Mouse (Mus musculus) heart, embryonic 15.5 days (tissue): Measurements from ENCODE around the gene Ccnl2. TPM values are rescaled to one million over a fixed set of nuclear protein-coding genes. Genes with fewer than 3 reads are reported as not detected.
"Not testable (repeated sequence)": the region's sequence is repeated elsewhere in the genome, so short reads cannot be mapped to it uniquely, and the experiment has no call there.

ENCODE experiments used
- ATAC-seq: fragments of 200-750 bp; cut with Nextera tagmentation; replicated peaks from 2 replicates; pipeline ENCODE4 v1.8.0; 2017; ENCODE audit warnings: low read depth, moderate TSS enrichment; ENCODE audit not compliant: insufficient number of reproducible peaks, insufficient read depth, low FRiP score
- H3K27ac ChIP-seq: fragments of 300-500 bp; sonication (generic); 2 replicates; pipeline ENCODE4 v1.5.1; 2015; ENCODE audit warnings: mild to moderate bottlenecking, inconsistent platforms
- H3K27me3 ChIP-seq: fragments of 300-500 bp; sonication (generic); 2 replicates; pipeline ENCODE4 v1.6.1; 2015; ENCODE audit warnings: inconsistent platforms
- H3K36me3 ChIP-seq: fragments of 300-500 bp; sonication (generic); 2 replicates; pipeline ENCODE4 v1.6.1; 2015; ENCODE audit warnings: mild to moderate bottlenecking, inconsistent platforms
- H3K4me1 ChIP-seq: fragments of 300-500 bp; sonication (generic); replicated peaks from 2 replicates; pipeline ENCODE4 v1.6.1; 2015; ENCODE audit warnings: inconsistent platforms
- H3K4me2 ChIP-seq: fragments of 300-500 bp; sonication (generic); 2 replicates; pipeline ENCODE4 v1.6.1; 2015; ENCODE audit warnings: inconsistent platforms, mild to moderate bottlenecking, moderate library complexity
- H3K4me3 ChIP-seq: fragments of 300-500 bp; sonication (generic); 2 replicates; pipeline ENCODE4 v1.5.1; 2015; ENCODE audit warnings: mild to moderate bottlenecking, inconsistent platforms
- H3K9ac ChIP-seq: fragments of 300-500 bp; sonication (generic); 2 replicates; pipeline ENCODE4 v1.6.1; 2015; ENCODE audit warnings: mild to moderate bottlenecking, inconsistent platforms
- H3K9me3 ChIP-seq: fragments of 300-500 bp; sonication (generic); replicated peaks from 2 replicates; pipeline ENCODE4 v1.6.1; 2016; ENCODE audit warnings: inconsistent platforms
- WGBS: fragments of 180-500 bp; shearing (Covaris S2); methylation state at CpG from one replicate; pipeline ENCODE4 v1.1.7; 2015; ENCODE audit warnings: mixed read lengths; 5-methylcytosine and 5-hydroxymethylcytosine counted together
- polyA plus RNA-seq: library from polyadenylated mRNA; unstranded; fragments of >200 nt; fragmentation: Nextera tagmentation; extraction: Ambion mirVana; gene quantifications from 2 replicates; pipeline ENCODE4 v1.2.1, GENCODE M21; 2015

The Ccnl2 gene
- polyA plus RNA-seq, 1 experiment from 2014 or later: 106 TPM

DNA sequence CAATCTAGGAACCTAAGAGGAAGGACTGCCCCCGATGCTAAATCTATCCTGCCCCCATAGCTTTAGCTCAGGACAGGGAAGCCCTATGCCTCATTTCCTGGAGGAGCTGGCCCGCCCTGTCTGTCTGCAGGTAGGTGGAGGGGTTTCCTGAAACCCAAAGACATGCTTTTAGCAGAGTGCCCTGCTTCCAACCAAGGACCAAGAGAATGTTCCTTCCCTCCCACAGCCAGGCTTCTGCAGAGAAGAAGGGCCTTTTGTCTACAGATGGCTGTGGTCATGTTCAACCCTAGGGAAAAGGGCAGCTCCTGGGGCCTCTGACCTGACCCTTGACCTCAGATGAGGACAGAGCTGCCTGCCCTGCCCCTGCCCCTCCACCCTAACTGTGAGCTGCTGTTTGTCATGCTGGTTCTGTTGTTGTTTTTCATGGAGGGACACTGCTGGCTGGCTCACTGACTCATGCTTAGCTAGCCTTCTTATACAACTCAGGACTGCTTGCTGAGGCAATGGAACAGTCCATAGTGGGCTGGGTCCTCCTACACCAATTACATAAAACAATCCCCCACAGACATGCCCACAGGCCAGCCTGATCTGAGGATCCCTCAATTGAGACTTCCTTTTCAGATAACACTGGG, 35.5 kb upstream of the Ccnl2 start:
- Histone ChIP-seq H3K9ac (no peak overlapping the region), H3K4me1 (peaks cover 60% of the 10 kb centered on the region), H3K36me3 (no peaks in the 10 kb centered on the region), H3K4me3 (no peak overlapping the region), H3K27ac (peak overlapping the region; percentile 69), H3K27me3 (peaks cover 19% of the 10 kb centered on the region), H3K4me2 (no peak overlapping the region), H3K9me3 (no peaks in the 10 kb centered on the region)
- ATAC-seq: no peak
- WGBS: 42% methylated on average over 2 of the region's 2 CpGs

DNA sequence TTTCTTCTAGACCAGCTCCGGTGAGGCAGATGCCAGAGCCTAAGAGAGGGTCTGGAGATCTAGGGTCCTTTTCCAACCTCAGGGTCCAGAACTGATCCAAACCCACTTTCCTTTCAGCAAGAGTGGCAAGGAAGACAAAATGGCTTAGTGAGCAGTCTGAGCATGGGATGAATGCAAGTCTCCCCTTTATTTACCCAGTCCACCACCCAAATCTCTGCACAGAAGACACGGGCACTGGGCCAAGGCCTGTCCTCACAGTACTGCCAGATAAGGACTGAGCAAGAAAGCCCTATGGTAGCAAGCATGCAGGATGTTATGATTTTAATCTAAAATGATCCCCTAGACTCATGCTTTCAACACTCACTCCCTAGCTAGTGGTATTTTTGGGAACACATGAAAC, 34.5 kb upstream of the Ccnl2 start:
- 52% methylated on average over 2 of the region's 2 CpGs for WGBS
- no peak for ATAC-seq
- H3K27me3 ChIP-seq: peaks cover 9% of the 10 kb centered on the region
- H3K4me3 ChIP-seq: no peak overlapping the region
- peaks cover 60% of the 10 kb centered on the region for H3K4me1 ChIP-seq
- H3K4me2 ChIP-seq: no peak overlapping the region
- no peak overlapping the region for H3K9ac ChIP-seq
- no peaks in the 10 kb centered on the region for H3K9me3 ChIP-seq
- peak overlapping the region; percentile 47 for H3K27ac ChIP-seq
- no peaks in the 10 kb centered on the region for H3K36me3 ChIP-seq

DNA sequence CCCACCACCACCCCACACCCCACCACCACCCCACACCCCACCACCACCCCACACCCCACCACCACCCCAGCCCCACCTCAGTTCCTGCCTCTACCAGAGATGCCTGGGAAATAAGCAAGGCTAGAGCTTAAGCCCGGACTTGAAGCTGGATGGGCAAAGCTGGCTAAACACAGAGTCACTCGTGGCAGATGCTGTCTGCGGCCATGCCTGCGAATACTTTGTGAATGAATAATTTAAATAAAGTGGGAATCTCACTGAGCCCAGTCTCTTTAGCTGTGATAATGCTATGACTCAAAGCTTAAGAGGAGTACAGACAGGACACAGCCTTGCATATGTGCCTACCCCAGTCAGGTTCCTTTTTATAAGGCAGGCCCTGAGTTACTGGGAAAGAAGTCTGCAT, 32.8 kb upstream of the Ccnl2 start:
- H3K27me3 ChIP-seq: no peaks in the 10 kb centered on the region
- peaks cover 57% of the 10 kb centered on the region for H3K4me1 ChIP-seq
- no peaks in the 10 kb centered on the region for H3K9me3 ChIP-seq
- 86% methylated on average over 4 of the region's 4 CpGs for WGBS
- no peak overlapping the region for H3K27ac ChIP-seq
- H3K9ac ChIP-seq: no peak overlapping the region
- H3K4me3 ChIP-seq: no peak overlapping the region
- no peak overlapping the region for H3K4me2 ChIP-seq
- H3K36me3 ChIP-seq: no peaks in the 10 kb centered on the region
- ATAC-seq: no peak

DNA sequence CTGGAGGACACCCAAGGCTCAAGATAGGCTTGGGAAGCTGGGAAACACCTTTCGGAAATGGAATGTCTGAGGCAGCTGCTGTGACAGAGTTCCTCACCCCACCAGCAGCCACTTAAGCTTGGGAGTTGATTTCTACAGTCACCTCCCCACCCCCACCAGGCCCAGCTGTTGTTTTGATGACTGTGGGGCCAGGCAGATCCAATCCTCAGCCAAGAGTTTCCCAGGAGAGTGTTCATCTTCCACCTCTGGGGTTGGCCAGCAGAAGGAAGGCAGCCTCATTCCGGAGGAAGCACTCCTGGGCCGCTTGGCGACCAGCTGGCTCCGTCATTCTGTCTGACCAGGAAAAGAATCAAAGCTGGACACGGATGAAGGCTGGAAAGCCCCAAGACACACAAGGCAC, 31.4 kb upstream of the Ccnl2 start:
- Histone ChIP-seq H3K4me3 (no peak overlapping the region), H3K9me3 (no peaks in the 10 kb centered on the region), H3K27ac (peak overlapping the region; percentile 50), H3K27me3 (no peaks in the 10 kb centered on the region), H3K4me1 (peaks cover 54% of the 10 kb centered on the region), H3K9ac (no peak overlapping the region), H3K4me2 (no peak overlapping the region), H3K36me3 (no peaks in the 10 kb centered on the region)
- 29% methylated on average over 6 of the region's 6 CpGs for WGBS
- no peak for ATAC-seq

DNA sequence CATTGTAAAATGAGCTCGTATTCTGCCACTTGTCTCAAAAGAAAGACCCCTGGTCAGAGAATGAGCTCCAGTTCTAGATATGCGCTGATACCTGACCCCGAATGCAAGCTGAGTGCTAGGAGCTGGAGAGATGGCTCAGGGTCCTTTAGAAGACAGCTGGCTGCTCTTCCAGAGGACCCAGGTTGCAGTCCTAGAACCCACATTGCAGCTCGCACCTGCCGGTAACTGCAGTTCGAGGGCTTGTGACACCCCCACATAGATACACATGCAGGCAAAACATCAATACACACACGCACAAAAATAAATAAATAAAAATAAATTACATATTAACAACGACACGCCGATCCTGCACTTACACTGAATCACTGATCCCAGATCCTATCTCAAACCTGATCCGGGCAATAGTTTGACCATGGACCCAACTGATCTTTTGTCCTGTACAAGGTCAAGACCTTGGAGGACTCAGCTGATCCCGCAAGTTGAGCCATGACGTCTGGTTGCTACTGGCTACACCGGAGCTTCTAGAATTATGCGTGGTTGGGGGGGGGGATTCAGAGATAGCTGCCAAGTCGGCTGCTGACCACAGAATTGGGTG, 28.7 kb upstream of the Ccnl2 start:
- WGBS: 29% methylated on average over 16 of the region's 16 CpGs

DNA sequence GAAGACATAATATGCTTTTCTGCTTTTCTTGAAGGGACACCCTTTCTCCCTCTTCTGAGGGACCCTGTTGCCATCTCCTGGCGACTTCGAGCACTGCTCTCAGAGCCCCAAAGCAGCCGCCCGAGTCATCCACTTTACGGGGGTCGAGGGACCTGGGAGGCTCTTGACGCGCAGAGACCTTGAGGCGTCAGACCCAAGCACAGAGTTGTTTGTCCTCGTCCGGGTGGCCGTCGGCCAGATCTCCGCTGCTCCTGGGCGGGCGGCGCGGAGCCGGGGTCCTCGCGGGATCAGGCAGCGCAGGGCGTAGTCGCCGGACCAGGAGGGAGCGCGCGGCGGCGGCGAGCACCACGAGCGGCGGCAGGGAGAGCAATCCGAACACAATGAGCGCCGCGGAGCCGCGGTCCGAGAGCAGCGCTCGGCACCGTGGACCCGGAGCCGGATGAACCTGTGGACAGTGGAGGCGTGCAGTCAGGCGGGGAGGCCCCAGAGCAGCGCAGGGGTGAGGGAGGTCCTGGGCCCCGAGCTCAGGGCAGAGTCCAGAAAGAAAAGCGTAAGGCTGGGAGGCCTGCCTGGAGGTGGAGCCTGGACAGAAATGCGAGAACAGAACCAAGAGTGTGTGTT, 28.1 kb upstream of the Ccnl2 start:
- WGBS: under 1% methylated on average over 52 of the region's 52 CpGs
- peak; percentile 69 for ATAC-seq
- Histone ChIP-seq H3K4me1 (peaks cover 32% of the 10 kb centered on the region), H3K36me3 (no peaks in the 10 kb centered on the region), H3K4me3 (peak overlapping the region; percentile 65), H3K27ac (peak overlapping the region; percentile 89), H3K9ac (peak overlapping the region; percentile 75), H3K9me3 (no peaks in the 10 kb centered on the region), H3K4me2 (peak overlapping the region; percentile 91), H3K27me3 (no peaks in the 10 kb centered on the region)

More for the DNA sequence above, 28.7 kb upstream of the Ccnl2 start:
- H3K4me1 ChIP-seq: peaks cover 36% of the 10 kb centered on the region
- no peaks in the 10 kb centered on the region for H3K36me3 ChIP-seq
- H3K9ac ChIP-seq: peak overlapping the region; percentile 75
- no peaks in the 10 kb centered on the region for H3K27me3 ChIP-seq
- peak overlapping the region; percentile 89 for H3K27ac ChIP-seq
- ATAC-seq: peak; percentile 13; the same call in 1 of the 2 replicates
- H3K9me3 ChIP-seq: no peaks in the 10 kb centered on the region
- H3K4me3 ChIP-seq: peak overlapping the region; percentile 65
- peak overlapping the region; percentile 91 for H3K4me2 ChIP-seq

DNA sequence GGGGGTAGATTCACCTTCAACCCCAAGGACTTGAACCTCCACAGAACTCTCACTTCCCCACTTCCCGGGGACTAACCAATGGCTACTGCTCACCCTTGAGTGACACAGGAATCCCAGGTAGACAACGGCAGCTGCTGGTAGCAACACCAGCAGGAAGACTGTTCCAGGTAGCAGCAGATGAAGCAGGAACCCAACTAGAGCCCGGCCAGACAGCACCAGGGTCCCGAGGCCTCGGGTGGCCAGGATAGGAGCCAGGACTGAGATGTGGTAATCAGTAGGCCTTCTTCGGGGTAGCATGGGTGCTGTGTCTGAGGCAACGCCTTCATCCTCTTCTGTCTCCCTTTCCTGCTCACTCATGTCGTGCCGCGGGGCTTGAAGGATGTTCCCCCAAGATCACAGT, 27.0 kb upstream of the Ccnl2 start:
- peak overlapping the region; percentile 24 for H3K4me3 ChIP-seq
- H3K27ac ChIP-seq: peak overlapping the region; percentile 24; the same call in 1 of the 2 replicates

DNA sequence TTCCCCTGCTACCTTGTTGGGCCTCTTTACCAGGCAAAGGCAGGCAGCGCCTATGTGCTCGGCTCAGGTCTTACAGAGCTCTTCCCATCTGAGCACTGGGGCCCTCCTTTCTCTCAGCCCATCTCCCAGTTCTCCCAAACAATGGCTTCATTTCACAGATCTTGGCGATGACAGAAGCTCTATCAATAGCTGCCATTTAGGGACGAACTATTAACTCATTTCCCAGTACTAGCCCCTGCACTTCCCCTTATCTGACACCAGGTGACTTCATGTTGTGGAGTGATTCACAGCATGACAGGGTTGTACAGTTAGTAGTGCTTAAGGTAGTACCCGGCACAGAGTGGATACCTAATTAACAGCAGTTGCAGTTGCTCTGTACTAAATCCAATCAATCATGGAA, 26.5 kb upstream of the Ccnl2 start, which contains the start of gene Tmem88b:
Gene Tmem88b, minus strand, starts transcription at position 56 of the 400 bp plus-strand sequence.
- Histone ChIP-seq H3K4me3 (peak within 1 kb of the TSS; percentile 65), H3K9me3 (no peaks in the 10 kb centered on the region), H3K4me1 (peaks cover 23% of the 10 kb centered on the region), H3K36me3 (no peaks in the 10 kb centered on the region), H3K27ac (peak within 1 kb of the TSS; percentile 89), H3K9ac (peak within 1 kb of the TSS; percentile 75; the same call in 1 of the 2 replicates), H3K27me3 (no peaks in the 10 kb centered on the region), H3K4me2 (peak within 1 kb of the TSS; percentile 91)
- no peak for ATAC-seq
- WGBS: 49% methylated on average over 5 of the region's 5 CpGs

More for the DNA sequence above, 27.0 kb upstream of the Ccnl2 start:
- Histone ChIP-seq H3K9me3 (no peaks in the 10 kb centered on the region), H3K4me1 (peaks cover 27% of the 10 kb centered on the region), H3K27me3 (no peaks in the 10 kb centered on the region), H3K9ac (0 out of 2 replicates have a peak overlapping the region, but pooled peaks have one; percentile 9), H3K36me3 (no peaks in the 10 kb centered on the region), H3K4me2 (peak overlapping the region; percentile 31)
- 67% methylated on average over 10 of the region's 10 CpGs for WGBS
- no peak for ATAC-seq

DNA sequence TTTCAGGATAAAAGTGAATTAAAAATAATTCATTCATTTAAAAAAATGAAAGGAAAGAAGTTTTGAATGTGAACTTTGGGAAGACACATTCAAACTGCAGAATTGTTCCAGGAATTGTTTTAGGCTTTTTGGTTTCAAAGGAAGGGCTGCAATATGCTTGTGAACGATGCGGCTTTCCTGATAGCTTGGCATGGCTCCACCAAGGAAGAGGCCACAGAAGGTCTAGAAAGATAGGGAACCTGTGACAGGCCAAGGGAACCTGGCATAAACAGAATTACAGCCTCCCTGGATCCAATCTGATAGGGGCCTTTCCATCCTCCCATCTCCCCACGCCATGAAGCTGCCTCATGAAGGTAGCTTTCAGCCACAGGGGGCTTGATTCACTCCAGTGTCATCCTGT, 24.0 kb upstream of the Ccnl2 start:
- Histone ChIP-seq H3K4me3 (no peak overlapping the region), H3K4me1 (peaks cover 18% of the 10 kb centered on the region), H3K27me3 (no peaks in the 10 kb centered on the region), H3K36me3 (no peaks in the 10 kb centered on the region), H3K4me2 (no peak overlapping the region), H3K9ac (no peak overlapping the region), H3K27ac (no peak overlapping the region), H3K9me3 (no peaks in the 10 kb centered on the region)
- WGBS: 55% methylated on average over 3 of the region's 3 CpGs
- no peak for ATAC-seq

DNA sequence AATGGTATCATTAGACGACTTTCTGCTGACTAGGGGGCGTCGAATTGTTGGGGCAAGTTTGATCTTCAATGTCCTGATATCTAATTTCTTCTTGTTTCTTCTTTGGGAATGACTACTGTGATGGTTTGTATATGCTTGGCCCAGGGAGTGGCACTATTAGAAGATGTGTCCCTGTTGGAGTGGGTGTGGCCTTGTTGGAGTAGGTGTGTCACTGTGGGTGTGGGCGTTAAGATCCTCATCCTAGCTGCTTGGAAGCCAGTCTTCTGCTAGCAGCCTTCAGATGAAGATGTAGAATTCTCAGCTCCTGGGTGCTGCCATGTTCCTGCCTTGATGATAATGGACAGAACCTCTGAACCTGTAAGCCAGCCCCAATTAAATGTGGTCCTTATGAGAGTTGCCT, 23.5 kb upstream of the Ccnl2 start:
- H3K4me3 ChIP-seq, H3K27ac ChIP-seq, H3K4me2 ChIP-seq, H3K9me3 ChIP-seq, H3K36me3 ChIP-seq, ATAC-seq, H3K9ac ChIP-seq, H3K27me3 ChIP-seq: not testable (repeated sequence)
- WGBS: 80% methylated on average over 4 of the region's 4 CpGs
- H3K4me1 ChIP-seq: peaks cover 16% of the 10 kb centered on the region

DNA sequence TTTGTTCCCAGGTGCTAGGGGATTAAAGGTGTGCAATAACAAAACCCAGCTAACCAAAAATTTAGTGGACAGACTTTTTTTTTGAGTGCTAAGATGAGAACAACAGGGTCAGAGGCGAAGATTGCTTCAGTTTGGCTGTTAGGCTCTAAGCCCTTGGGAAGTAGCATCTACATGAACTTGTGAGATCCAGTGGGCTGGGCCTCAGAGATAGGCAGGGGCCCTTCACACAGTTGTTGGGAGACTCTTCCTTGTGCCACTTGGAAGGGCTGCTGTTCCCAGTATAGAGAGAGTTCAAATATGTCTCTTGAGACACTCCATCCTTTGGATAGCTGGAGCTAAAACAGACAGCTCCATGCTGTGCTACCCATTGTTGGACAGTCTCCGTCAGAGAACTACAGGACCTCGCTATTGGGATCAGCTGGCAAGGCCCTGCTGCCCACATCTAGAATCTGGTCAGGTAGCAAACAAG, 22.2 kb upstream of the Ccnl2 start, which contains the start of gene Ankrd65:
Gene Ankrd65, plus strand, starts transcription at position 419 of the 469 bp plus-strand sequence.
- Histone ChIP-seq H3K4me2 (no peak within 1 kb of the TSS), H3K36me3 (no peaks in the 10 kb centered on the region), H3K4me3 (no peak within 1 kb of the TSS), H3K27me3 (no peaks in the 10 kb centered on the region), H3K9ac (no peak within 1 kb of the TSS), H3K27ac (no peak within 1 kb of the TSS), H3K9me3 (no peaks in the 10 kb centered on the region), H3K4me1 (peaks cover 11% of the 10 kb centered on the region)
- ATAC-seq: no peak
- WGBS: 79% methylated on average over 3 of the region's 3 CpGs
